Mouse (Mus musculus) forebrain, embryonic 16.5 days (tissue): Measurements from ENCODE around the gene Fxyd5. TPM values are rescaled to one million over a fixed set of nuclear protein-coding genes. Genes with fewer than 3 reads are reported as not detected.

ENCODE experiments used
- ATAC-seq: fragments of 200-750 bp; cut with Nextera tagmentation; 2 replicates; pipeline ENCODE4 v1.8.0; 2017; ENCODE audit warnings: mild to moderate bottlenecking, moderate library complexity
- H3K27ac ChIP-seq: fragments of 300-500 bp; sonication (generic); 2 replicates; pipeline ENCODE4 v1.5.1; 2014; ENCODE audit warnings: low read length, control low read depth
- H3K27me3 ChIP-seq: fragments of 300-500 bp; sonication (generic); replicated peaks from 2 replicates; pipeline ENCODE4 v1.6.1; 2014; ENCODE audit warnings: low read length; ENCODE audit not compliant: control insufficient read depth, insufficient read depth
- H3K36me3 ChIP-seq: fragments of 300-500 bp; sonication (generic); 2 replicates; pipeline ENCODE4 v1.6.1; 2014; ENCODE audit not compliant: control insufficient read depth, insufficient read depth
- H3K4me1 ChIP-seq: fragments of 300-500 bp; sonication (generic); replicated peaks from 2 replicates; pipeline ENCODE4 v1.6.1; 2014; ENCODE audit warnings: low read length; ENCODE audit not compliant: control insufficient read depth, insufficient read depth
- H3K4me2 ChIP-seq: fragments of 300-500 bp; sonication (generic); 2 replicates; pipeline ENCODE4 v1.6.1; 2014; ENCODE audit warnings: mild to moderate bottlenecking, low read length, control low read depth
- H3K4me3 ChIP-seq: fragments of 300-500 bp; sonication (generic); replicated peaks from 2 replicates; pipeline ENCODE4 v1.5.1; 2014; ENCODE audit warnings: mild to moderate bottlenecking, low read length, control low read depth
- H3K9ac ChIP-seq: fragments of 300-500 bp; sonication (generic); replicated peaks from 2 replicates; pipeline ENCODE4 v1.6.1; 2014; ENCODE audit warnings: low read depth, low read length, control low read depth
- H3K9me3 ChIP-seq: fragments of 300-500 bp; sonication (generic); 2 replicates; pipeline ENCODE4 v1.6.1; 2016; ENCODE audit warnings: low read length; ENCODE audit not compliant: control insufficient read depth
- WGBS: fragments of 180-500 bp; shearing (Covaris S2); extraction: QIAGEN DNeasy Blood & Tissue Kit; methylation state at CpG from one replicate; pipeline ENCODE4 v1.1.7; 2014; 5-methylcytosine and 5-hydroxymethylcytosine counted together
- polyA plus RNA-seq: library from polyadenylated mRNA; unstranded; fragments of >200 nt; fragmentation: Nextera tagmentation; extraction: Ambion mirVana; gene quantifications from 2 replicates; pipeline ENCODE4 v1.2.1, GENCODE M21; 2015

Gene Fxyd5
- polyA plus RNA-seq, 1 experiment from 2014 or later: 21.7 TPM

GRCm38 (mm10) chr7:31081106-31081505, 38.8 kb upstream of the Fxyd5 start:
- H3K4me1 ChIP-seq: no peaks in the 10 kb centered on the region
- H3K4me3 ChIP-seq: no peak overlapping the region
- no peaks in the 10 kb centered on the region for H3K36me3 ChIP-seq
- H3K4me2 ChIP-seq: no peak overlapping the region
- no peaks in the 10 kb centered on the region for H3K9me3 ChIP-seq
- WGBS: 38% methylated on average over 1 of the region's 1 CpGs
- H3K27ac ChIP-seq: no peak overlapping the region
- H3K27me3 ChIP-seq: no peaks in the 10 kb centered on the region
- no peak for ATAC-seq
- H3K9ac ChIP-seq: no peak overlapping the region

- H3K27me3 ChIP-seq: no peaks in the 10 kb centered on the region
- H3K4me2 ChIP-seq: no peak overlapping the region
- H3K9me3 ChIP-seq: no peaks in the 10 kb centered on the region
- no peaks in the 10 kb centered on the region for H3K4me1 ChIP-seq
- no peaks in the 10 kb centered on the region for H3K36me3 ChIP-seq
- no peak for ATAC-seq
- 33% methylated on average over 3 of the region's 3 CpGs for WGBS
- H3K4me3 ChIP-seq: no peak overlapping the region
- H3K27ac ChIP-seq: no peak overlapping the region
- no peak overlapping the region for H3K9ac ChIP-seq
These were observed 38.3 kb upstream of the Fxyd5 start for GRCm38 (mm10) chr7:31080611-31081010.

GRCm38 (mm10) chr7:31079670-31080069, 37.4 kb upstream of the Fxyd5 start:
- 92% methylated on average over 8 of the region's 8 CpGs for WGBS

GRCm38 (mm10) chr7:31077885-31078445, 35.7 kb upstream of the Fxyd5 start:
- ATAC-seq: peak; percentile 43; the same call in 1 of the 2 replicates
- no peak overlapping the region for H3K4me2 ChIP-seq
- no peak overlapping the region for H3K4me3 ChIP-seq
- H3K27ac ChIP-seq: no peak overlapping the region
- no peaks in the 10 kb centered on the region for H3K27me3 ChIP-seq
- no peaks in the 10 kb centered on the region for H3K9me3 ChIP-seq
- no peak overlapping the region for H3K9ac ChIP-seq
- WGBS: 42% methylated on average over 5 of the region's 5 CpGs
- H3K4me1 ChIP-seq: no peaks in the 10 kb centered on the region
- no peaks in the 10 kb centered on the region for H3K36me3 ChIP-seq

More at GRCm38 (mm10) chr7:31079670-31080069, 37.4 kb upstream of the Fxyd5 start:
- Histone ChIP-seq H3K9ac (no peak overlapping the region), H3K27ac (no peak overlapping the region), H3K4me2 (no peak overlapping the region), H3K27me3 (no peaks in the 10 kb centered on the region), H3K36me3 (no peaks in the 10 kb centered on the region), H3K9me3 (no peaks in the 10 kb centered on the region), H3K4me3 (no peak overlapping the region), H3K4me1 (no peaks in the 10 kb centered on the region)
- ATAC-seq: no peak

GRCm38 (mm10) chr7:31077470-31077869, 35.2 kb upstream of the Fxyd5 start:
- Histone ChIP-seq H3K27ac (no peak overlapping the region), H3K27me3 (no peaks in the 10 kb centered on the region), H3K4me1 (no peaks in the 10 kb centered on the region), H3K4me3 (no peak overlapping the region), H3K9me3 (no peaks in the 10 kb centered on the region), H3K9ac (no peak overlapping the region), H3K36me3 (no peaks in the 10 kb centered on the region), H3K4me2 (no peak overlapping the region)
- ATAC-seq: peak; percentile 45
- 44% methylated on average over 6 of the region's 6 CpGs for WGBS

- Histone ChIP-seq H3K36me3 (no peaks in the 10 kb centered on the region), H3K4me1 (no peaks in the 10 kb centered on the region), H3K27ac (no peak within 1 kb of the TSS), H3K27me3 (no peaks in the 10 kb centered on the region), H3K4me2 (no peak within 1 kb of the TSS), H3K9ac (no peak within 1 kb of the TSS), H3K4me3 (no peak within 1 kb of the TSS), H3K9me3 (no peaks in the 10 kb centered on the region)
- 57% methylated on average over 5 of the region's 5 CpGs for WGBS
- ATAC-seq: no peak
These were observed 34.2 kb upstream of the Fxyd5 start, which contains the start of gene Fxyd3 for GRCm38 (mm10) chr7:31076492-31076891. Gene Fxyd3 (minus strand): TSS chr7:31076704.

GRCm38 (mm10) chr7:31074713-31075069, 32.4 kb upstream of the Fxyd5 start:
- Histone ChIP-seq H3K27me3 (no peaks in the 10 kb centered on the region), H3K4me2 (no peak overlapping the region), H3K27ac (no peak overlapping the region), H3K36me3 (no peaks in the 10 kb centered on the region), H3K4me3 (no peak overlapping the region), H3K9ac (no peak overlapping the region), H3K4me1 (no peaks in the 10 kb centered on the region), H3K9me3 (no peaks in the 10 kb centered on the region)
- WGBS: 66% methylated on average over 5 of the region's 5 CpGs
- no peak for ATAC-seq

- no peak overlapping the region for H3K27ac ChIP-seq
- no peaks in the 10 kb centered on the region for H3K4me1 ChIP-seq
- H3K9me3 ChIP-seq: no peaks in the 10 kb centered on the region
- WGBS: 79% methylated on average over 7 of the region's 7 CpGs
- no peaks in the 10 kb centered on the region for H3K27me3 ChIP-seq
- H3K4me2 ChIP-seq: no peak overlapping the region
- no peaks in the 10 kb centered on the region for H3K36me3 ChIP-seq
- H3K9ac ChIP-seq: no peak overlapping the region
- ATAC-seq: no peak
- no peak overlapping the region for H3K4me3 ChIP-seq
These were observed 31.9 kb upstream of the Fxyd5 start for GRCm38 (mm10) chr7:31074061-31074712.

GRCm38 (mm10) chr7:31073546-31073945, 31.3 kb upstream of the Fxyd5 start:
- no peaks in the 10 kb centered on the region for H3K9me3 ChIP-seq
- no peak overlapping the region for H3K27ac ChIP-seq
- no peak overlapping the region for H3K4me3 ChIP-seq
- no peak overlapping the region for H3K4me2 ChIP-seq
- H3K27me3 ChIP-seq: no peaks in the 10 kb centered on the region
- H3K4me1 ChIP-seq: no peaks in the 10 kb centered on the region
- ATAC-seq: no peak
- no peak overlapping the region for H3K9ac ChIP-seq
- H3K36me3 ChIP-seq: no peaks in the 10 kb centered on the region
